Mouse (Mus musculus) layer of hippocampus, adult 2 months (tissue): ENCODE measurements at regions not wholly inside any gene's neighbourhood (a gene's known extent, or its start where the extent isn't known, plus 50 kb on each side); places are given as distances from the start of the nearest gene placed in this dataset.
A peak's percentile ranks its signal among the peaks of the same experiment; 100 is the strongest.

Source experiments
- DNase-seq, 2 experiments: peaks; one replicate each; pipeline ENCODE4 v3.0.0; 2022; ENCODE audit warnings: low spot score in 2 of 2
- H3K27ac ChIP-seq: fragments of 200-600 bp; 2 replicates; pipeline ENCODE4 v1.8.1; 2022
- H3K4me3 ChIP-seq: fragments of 200-600 bp; 2 replicates; pipeline ENCODE4 v1.8.1; 2022; ENCODE audit warnings: mild to moderate bottlenecking
- CTCF ChIP-seq: fragments of 200-600 bp; conservative IDR thresholded peaks from 2 replicates; pipeline ENCODE4 v1.8.1; 2022; ENCODE audit warnings: antibody characterized with exemption, mild to moderate bottlenecking, moderate library complexity

GRCm38 (mm10) chr10:71485063-71485762, 137.7 kb downstream of the Ipmk start:
- no peak for DNase-seq
- H3K4me3 ChIP-seq, result peak overlapping the region; percentile 36
- TF ChIP-seq CTCF, result no peak
- peak overlapping the region; percentile 46; the same call in 1 of the 2 replicates for H3K27ac ChIP-seq

- DNase-seq, result no peak
- H3K27ac ChIP-seq, result no peak overlapping the region
- H3K4me3 ChIP-seq, result no peak overlapping the region
- TF ChIP-seq CTCF, result no peak
Observed at GRCm38 (mm10) chr10:71489791-71490190, 142.2 kb downstream of the Ipmk start.

GRCm38 (mm10) chr10:71502096-71502495, 154.5 kb downstream of the Ipmk start:
- Histone ChIP-seq H3K27ac (no peak overlapping the region), H3K4me3 (no peak overlapping the region)
- TF ChIP-seq CTCF, result no peak
- DNase-seq, result no peak

GRCm38 (mm10) chr10:71504219-71504618, 156.7 kb downstream of the Ipmk start:
- no peak for TF ChIP-seq CTCF
- Histone ChIP-seq H3K4me3 (no peak overlapping the region), H3K27ac (no peak overlapping the region)
- DNase-seq, result no peak

- TF ChIP-seq CTCF, result no peak
- DNase-seq, result no peak
- Histone ChIP-seq H3K4me3 (no peak overlapping the region), H3K27ac (no peak overlapping the region)
Observed at GRCm38 (mm10) chr10:71525290-71525689, 177.7 kb downstream of the Ipmk start.

GRCm38 (mm10) chr10:71533759-71534158, 186.2 kb downstream of the Ipmk start:
- no peak for DNase-seq
- TF ChIP-seq CTCF, result no peak
- H3K4me3 ChIP-seq, result no peak overlapping the region
- no peak overlapping the region for H3K27ac ChIP-seq

- no peak for TF ChIP-seq CTCF
- DNase-seq, result no peak
- Histone ChIP-seq H3K27ac (no peak overlapping the region), H3K4me3 (no peak overlapping the region)
Observed at GRCm38 (mm10) chr10:71545489-71545888, 197.9 kb downstream of the Ipmk start.

GRCm38 (mm10) chr10:71546507-71546906, 198.9 kb downstream of the Ipmk start:
- Histone ChIP-seq H3K4me3 (no peak overlapping the region), H3K27ac (no peak overlapping the region)
- no peak for TF ChIP-seq CTCF
- DNase-seq, result no peak

GRCm38 (mm10) chr10:71583716-71584115, 236.2 kb downstream of the Ipmk start:
- Histone ChIP-seq H3K4me3 (no peak overlapping the region), H3K27ac (no peak overlapping the region)
- DNase-seq, result no peak
- no peak for TF ChIP-seq CTCF

- peak; percentile 53 for TF ChIP-seq CTCF
- Histone ChIP-seq H3K27ac (no peak overlapping the region), H3K4me3 (no peak overlapping the region)
- DNase-seq, result no peak
Observed at GRCm38 (mm10) chr10:71598515-71598914, 251.0 kb downstream of the Ipmk start.

- H3K27ac ChIP-seq, result no peak overlapping the region
- no peak for TF ChIP-seq CTCF
- H3K4me3 ChIP-seq, result no peak overlapping the region
- no peak for DNase-seq
Observed at GRCm38 (mm10) chr10:71613736-71614135, 266.2 kb downstream of the Ipmk start.

GRCm38 (mm10) chr10:71617156-71617555, 269.6 kb downstream of the Ipmk start:
- Histone ChIP-seq H3K27ac (no peak overlapping the region), H3K4me3 (no peak overlapping the region)
- peak in 1 of 2 experiments; percentile 34 for DNase-seq
- no peak for TF ChIP-seq CTCF

- no peak for DNase-seq
- no peak overlapping the region for H3K27ac ChIP-seq
- H3K4me3 ChIP-seq, result no peak overlapping the region
- TF ChIP-seq CTCF, result no peak
Observed at GRCm38 (mm10) chr10:71646071-71646470, 298.5 kb downstream of the Ipmk start.

GRCm38 (mm10) chr10:71657525-71657924, 310.0 kb downstream of the Ipmk start:
- TF ChIP-seq CTCF, result no peak
- no peak for DNase-seq
- Histone ChIP-seq H3K27ac (no peak overlapping the region), H3K4me3 (no peak overlapping the region)
